Mouse (Mus musculus) T-helper 17 cell (primary cell): ENCODE measurements around the gene Itgb1bp1.

Experiments
- in situ Hi-C, 2 experiments: fragments of 300-600 bp; cut with MboI, MseI; formaldehyde crosslinking; loops; 1 replicate in 1 of 2; 2 replicates in 1 of 2; pipeline ENCODE4 v1.15.1; 2025; ENCODE audit warnings: high pct_unique_total_duplicates in 2 of 2

Itgb1bp1 gene

DNA sequence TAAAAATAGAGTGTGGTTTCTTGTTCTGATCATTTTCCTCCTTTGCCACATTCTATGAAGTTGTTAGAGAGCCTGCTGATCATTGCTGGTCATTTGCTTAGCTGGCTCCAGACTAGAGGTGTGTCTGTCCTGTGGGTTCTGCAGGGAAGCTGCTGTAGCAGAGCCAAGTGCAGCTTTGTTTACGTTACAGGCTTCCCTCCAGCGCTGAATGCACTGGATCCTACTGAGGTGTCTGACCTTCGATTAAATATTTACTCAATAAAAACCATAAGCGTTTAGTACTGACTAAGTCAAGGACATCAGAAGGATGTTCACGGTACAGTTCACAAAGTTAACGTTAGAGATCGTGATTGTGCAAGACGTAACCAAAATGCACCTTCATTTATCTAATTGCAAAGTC, 15.8 kb upstream of the Itgb1bp1 start:
- in situ Hi-C loops = no loop called here

DNA sequence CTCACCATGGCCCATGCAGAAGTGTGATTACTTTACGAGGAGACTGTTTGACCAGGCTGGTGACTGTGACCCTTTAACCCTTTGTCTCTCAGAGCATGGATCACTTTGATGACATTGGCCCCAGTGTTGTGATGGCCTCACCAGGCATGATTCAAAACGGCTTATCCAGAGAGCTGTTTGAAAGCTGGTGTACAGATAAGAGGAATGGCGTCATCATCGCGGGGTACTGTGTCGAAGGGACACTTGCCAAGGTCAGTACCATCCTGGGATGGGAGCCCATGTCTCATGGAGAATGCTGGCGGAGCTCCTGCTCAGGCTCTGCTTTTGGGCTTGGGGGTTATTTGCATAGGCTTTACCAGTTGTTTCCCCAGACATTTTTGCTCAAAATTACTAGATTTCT, 15.2 kb upstream of the Itgb1bp1 start:
- in situ Hi-C loops = no loop called here

DNA sequence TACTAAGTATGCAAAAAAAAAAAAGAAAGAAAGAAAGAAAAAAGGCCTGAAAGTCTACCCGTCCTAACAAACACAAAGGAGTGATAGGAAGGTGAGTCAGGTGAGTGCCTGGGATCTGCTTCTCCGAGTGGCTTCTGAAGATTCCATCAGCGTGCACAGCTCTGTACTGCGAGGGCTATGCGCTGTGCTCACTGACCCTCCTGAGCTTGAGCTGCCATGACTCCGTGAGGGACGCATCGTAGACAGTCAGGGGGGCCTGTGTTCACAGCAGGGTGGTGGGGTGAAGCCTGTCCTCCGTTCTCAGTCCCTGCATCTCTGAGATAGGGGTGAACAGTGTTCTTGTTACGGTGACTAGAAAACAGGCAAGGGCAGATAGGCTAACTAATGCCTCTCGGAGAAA, 12.8 kb upstream of the Itgb1bp1 start:
- in situ Hi-C loops = no loop called here

DNA sequence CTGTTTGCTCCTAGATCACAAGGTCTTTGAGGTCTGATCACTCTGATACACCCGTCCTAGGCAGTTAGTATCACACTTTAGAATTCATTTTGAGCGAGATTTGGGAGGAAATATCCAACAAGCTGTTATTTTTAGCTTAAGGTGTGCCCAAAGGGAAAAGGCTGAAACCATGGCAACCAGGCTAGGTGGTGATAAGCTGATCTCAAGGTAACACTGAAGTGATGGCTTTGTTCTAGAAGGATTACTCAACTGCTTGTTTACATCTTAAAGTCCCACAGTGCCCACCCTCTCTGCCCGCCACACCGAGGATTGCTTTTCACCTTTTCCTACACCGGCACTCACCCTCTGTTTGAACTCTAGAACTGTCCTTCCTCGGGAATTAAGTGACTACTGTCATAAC, 3.6 kb upstream of the Itgb1bp1 start:
- in situ Hi-C loops = loop anchor here in 1 of 2 experiments (5.0 to 10.0 kb wide), 3 partner anchors 68 to 365 kb away; no protein-coding TSS in a partner anchor

DNA sequence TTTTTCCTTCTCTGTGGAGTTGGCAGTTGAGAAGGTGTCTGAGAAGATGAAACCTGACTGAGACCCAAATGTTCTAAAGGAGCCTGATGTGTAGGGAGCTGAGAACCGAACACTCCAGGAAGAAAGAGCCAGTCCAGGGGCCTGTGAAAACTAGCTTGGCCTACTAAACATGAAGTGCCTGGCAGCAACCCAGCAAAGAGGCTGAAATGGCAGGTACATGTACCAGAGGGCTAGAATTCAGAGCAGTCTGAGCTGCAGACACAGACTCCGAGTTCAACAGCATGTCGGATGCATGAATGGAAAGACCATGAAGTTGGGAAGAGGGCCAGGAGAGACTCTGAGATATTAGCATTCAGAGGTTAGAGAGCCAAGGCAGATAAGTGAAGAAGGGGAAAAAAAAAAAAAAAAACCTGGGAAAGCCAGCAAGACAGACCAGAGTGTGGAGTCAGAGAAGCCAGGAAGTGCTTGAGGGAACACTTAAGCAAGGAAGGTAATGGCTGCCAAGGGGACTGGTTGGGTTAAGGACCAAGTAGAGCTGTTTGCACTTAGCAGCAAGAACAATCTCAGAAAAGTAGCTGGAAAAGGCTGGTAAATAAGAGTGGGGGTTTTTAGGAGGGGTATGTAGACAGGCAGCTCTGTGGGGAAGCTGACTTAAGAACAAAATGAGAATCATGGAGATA, 2.8 kb upstream of the Itgb1bp1 start:
- in situ Hi-C loops = loop anchor here in 1 of 2 experiments (10.0 kb wide), 2 partner anchors 326 to 364 kb away; no protein-coding TSS in a partner anchor

DNA sequence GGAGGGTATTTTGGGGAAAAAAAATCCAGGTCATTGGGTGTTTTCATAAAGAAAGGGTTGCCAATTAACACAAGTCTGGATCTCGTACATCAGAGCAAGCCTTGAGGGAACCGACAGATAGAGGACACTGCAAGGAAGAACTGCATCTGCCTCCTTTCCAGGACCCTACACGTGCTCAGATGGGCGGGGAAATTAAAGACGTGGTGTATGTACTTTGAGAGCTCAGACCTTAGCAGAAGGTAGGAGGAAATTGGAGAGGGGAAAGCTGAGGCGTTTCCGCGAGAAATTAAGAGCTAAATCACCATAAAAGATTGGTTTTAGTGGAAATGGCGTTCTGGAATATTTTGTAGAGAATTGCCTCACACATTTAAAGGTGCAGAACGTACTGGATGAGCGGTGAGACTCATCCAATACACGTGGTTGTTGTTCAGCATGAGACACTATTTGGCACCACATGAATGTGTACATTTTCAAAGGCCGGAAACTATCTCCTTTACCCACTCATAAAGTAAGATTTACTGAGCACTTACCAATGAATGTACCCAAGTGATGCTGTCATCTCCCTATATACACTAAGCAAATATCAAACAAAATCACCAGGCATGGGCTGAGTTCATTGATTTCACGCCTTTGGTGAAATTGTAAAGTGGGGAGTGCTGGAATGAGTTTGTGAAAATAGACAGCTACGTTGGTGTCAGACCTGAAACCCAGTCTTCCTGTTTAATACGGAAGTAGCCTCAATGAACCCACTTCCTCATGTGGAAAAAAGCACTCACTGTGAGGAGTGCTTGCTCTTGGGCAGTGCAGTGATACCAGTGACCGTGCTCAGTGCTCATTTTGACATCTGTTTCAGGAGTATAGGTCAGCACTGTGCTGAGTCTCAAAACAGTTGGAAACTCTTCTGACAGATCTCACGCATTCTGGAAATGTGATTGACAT, 897 bp upstream of the Itgb1bp1 start:
- in situ Hi-C loops = loop anchor here in 1 of 2 experiments (10.0 kb wide), 2 partner anchors 328 to 362 kb away; no protein-coding TSS in a partner anchor

DNA sequence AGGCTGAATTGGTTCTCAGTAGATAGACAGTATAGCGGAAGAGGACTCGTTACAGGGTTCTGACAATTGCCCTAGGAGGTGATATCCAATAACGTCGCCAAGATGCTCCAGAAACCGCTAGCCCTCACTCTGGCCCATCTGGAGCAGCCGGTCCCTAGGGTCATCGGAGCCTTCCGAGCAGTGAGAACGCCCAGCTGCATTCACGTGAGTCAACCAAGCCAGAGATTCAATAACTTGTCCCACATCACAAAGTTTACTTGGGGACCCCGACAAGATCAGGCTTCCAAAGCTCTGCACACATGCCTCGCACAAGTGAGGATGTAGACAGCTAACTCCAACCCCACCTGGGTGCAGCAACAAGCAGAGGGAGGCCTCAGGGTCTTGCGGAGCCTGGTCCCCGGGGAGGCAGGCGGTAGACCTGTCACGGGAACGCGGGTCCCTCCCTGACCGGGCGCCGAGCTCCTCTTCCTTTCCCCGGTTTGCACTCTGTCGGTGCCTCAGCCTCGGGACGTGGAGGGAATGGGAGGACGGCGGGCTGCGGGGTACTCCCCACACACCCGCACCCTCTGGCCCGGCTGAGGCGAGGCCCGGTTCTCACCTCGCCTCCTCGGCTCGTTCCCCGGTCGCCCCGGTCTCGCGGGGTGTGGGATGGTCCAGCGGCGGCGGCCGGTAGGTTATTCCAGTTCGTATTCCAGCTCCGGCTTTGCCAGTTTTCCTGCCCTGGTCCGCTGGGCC, 409 bp downstream of the Itgb1bp1 start:
- in situ Hi-C loops = loop anchor here in 1 of 2 experiments (10.0 kb wide), 2 partner anchors 329 to 361 kb away; no protein-coding TSS in a partner anchor

DNA sequence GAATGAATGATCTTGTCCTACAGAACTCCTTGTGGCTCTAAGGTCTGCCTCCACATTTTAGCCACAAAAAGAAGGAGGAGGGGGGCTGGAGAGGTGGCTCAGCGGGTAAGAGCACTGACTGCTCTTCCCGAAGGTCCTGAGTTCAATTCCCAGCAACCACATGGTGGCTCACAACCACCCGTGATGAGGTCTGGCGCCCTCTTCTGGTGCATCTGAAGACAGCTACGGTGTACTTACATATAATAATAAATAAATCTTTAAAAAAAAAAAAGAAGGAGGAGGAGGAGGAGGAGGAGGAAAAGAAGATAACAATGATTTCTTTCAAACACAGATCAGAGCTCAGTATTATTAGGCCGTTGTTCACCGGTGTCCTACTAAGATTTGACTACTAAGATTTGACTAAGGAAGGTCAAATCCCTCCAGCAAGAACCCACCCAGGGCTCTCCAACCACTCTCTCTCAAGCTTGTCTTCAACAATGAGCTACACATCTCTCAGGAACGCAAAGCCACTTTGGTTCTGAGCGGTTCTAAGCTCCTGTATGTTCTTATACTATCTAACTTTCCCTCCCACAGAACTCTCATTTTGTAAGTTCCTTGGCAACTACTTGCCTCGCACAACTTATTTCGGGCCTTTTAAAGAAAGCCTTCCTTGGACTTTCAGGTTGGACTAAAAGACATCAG, 1.2 kb downstream of the Itgb1bp1 start, which contains the start of gene Cpsf3:
Gene Cpsf3, plus strand, starts transcription at position 631 of the 681 bp plus-strand sequence.
- in situ Hi-C loops = loop anchor here in 1 of 2 experiments (10.0 kb wide), 2 partner anchors 330 to 360 kb away; no protein-coding TSS in a partner anchor

DNA sequence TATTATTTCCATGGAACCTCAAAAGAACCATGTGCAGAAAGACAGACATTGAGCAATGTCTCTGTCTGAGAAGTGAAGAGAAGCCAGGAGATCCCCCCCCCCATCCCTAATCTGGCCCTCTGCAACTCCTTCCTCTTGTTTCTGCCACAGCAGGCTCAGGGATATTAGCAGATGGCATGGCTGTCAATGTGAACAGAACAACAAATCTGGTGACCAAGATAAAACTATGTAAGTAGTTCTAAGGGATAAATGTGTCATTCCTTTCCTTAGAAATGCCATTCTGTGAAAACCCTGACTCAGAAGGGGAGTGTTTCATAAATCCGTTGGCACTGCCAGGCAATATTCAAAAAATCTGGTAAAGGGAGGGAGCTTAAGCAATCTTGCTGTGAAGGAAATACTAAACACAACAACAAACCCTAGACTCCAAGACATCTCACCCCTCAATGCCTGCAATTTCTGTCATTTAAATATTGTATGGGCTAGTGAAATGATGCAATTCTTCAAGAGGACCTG, 8.7 kb downstream of the Itgb1bp1 start:
- in situ Hi-C loops = no loop called here

DNA sequence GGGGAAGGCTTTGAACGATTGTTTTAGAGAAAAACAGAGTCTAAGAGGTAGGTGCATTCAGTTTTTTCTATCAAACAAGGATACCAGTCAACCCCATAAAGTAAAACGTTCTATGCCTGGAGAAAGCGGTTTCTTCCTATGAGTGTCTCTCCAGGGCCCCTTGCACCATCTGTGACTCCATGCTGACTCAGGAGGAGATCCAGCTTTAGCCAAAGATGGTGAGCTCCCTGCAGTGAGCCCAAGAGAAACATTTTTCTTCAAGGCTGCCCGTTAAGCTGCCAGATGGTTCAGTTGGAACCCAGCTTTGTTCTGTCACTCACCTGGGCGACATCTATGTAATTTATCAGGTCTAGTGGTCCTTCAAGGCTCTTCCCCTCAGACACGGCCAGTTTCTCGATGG, 11.6 kb downstream of the Itgb1bp1 start:
- in situ Hi-C loops = loop anchor here (25.0 kb wide), 2 partner anchors 187 to 337 kb away; no protein-coding TSS in a partner anchor

DNA sequence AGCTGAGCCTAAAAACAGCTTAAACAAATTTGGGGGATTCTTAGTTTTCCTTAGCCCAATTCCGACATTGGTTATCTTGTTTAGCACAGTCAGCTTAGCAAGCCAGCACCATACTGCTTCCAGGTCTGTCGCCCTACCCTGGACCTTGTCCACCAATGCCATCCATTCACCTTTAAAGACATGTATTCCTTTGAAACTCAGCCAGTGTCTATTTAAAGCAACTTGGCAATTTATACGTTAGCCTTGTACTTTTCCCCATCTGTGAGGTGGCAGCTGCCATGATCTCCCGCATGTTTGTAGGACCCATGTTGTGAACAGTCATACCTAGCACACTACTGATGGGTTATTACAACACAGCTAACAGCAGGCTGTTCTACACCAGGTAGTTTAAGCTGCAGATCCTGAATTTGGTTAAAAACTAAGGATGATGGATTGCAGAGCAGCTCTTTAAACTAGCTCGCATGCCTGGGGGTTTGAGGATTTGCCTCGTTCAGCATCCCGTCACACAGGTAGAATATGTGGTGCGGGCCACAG, 17.9 kb downstream of the Itgb1bp1 start:
- in situ Hi-C loops = loop anchor here (10.0 to 25.0 kb wide), 3 partner anchors 181 to 331 kb away; no protein-coding TSS in a partner anchor

DNA sequence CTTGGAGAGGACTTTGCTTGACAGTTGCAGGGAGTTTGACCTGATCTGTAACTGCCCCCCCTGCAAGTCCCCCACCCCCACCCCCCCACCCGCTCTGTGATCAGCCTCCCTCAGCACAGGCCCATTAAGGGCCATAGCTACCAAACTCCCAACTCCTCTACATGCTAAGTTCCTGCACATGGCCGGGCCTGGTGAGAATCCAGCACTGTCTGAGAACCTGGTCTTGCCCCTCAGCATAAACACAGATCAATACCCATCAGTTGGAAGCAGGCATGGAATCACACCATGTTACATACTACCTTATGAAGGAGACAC, 19.3 kb downstream of the Itgb1bp1 start:
- in situ Hi-C loops = loop anchor here (10.0 to 25.0 kb wide), 3 partner anchors 179 to 329 kb away; no protein-coding TSS in a partner anchor

DNA sequence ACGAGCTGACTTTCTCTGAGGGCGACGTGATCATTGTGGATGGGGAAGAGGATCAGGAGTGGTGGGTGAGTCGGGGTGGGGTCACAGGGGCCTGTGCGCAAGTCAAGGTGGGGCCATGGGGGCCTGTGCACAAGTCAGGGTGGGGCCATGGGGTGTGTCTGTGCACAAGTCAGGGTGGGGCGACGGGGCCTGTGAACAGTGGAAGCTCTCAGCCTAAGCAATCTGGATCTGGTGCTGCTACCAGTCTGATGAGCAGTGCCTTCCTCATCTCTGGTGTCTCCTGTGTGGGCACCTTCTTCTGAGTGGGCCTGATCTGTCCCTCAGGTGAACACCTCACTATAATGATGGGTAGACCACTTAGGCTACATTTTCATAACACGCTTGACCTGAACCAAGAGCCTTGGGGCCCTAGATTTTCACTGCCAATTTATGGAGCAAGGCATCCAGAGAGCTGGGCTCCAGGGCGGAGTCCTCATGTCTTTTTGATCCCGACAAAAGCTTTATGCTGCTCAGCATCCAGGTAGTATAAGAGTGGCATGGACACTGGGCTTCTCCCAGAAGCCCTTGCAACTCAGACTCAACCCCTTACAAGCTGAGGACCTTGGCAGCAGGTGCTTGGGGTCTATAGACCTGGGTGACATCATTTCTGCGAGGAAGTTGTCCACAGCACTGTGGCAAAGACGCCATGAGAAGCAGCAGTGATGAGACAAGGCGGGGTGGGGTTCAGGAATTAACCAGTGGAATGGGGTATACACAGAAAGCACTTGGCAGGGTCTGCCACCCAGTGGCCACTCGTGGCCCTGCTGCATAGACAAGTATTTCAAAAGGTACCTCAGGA, 19.9 kb downstream of the Itgb1bp1 start:
- in situ Hi-C loops = loop anchor here (10.0 to 25.0 kb wide), 3 partner anchors 179 to 329 kb away; no protein-coding TSS in a partner anchor

DNA sequence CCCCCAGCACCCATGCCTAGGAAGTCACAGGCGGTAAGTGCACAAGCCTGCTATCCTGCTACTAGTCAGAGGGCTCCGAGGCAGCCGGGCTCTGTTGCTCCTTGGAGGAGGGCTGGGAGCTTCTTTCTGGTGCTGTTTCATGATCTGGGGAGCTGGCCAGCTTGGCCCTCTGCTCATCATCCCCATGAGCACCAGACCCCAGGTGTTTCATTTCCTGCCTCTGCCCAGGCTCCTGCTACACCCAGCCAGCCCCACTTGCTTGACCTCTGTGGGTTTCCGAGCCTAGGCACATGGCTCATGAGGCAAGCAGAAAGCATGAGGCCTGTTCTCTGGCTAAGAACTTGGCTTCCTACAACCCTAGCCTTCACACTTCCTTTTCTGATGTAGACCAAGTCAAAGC, 20.6 kb downstream of the Itgb1bp1 start:
- in situ Hi-C loops = loop anchor here (10.0 to 25.0 kb wide), 3 partner anchors 178 to 328 kb away; no protein-coding TSS in a partner anchor

DNA sequence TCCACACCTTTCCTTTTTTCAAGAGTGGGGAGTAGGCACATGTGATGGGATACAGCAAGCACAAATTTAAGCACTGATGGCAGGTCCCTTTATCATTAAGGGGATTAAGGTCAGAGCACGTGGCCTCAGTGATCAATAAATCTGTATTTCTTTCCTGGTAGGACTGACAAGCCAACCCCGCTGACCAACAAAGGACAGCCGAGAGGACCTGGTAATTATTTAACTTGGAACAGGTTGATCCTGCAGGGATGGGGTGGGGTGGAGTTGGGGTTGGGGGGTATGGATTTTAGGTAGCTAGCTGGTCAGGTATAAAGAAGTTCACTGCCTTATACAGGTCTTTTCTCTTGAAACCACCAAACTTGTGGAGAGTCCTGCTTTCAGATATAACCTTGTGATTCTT, 21.1 kb downstream of the Itgb1bp1 start:
- in situ Hi-C loops = loop anchor here (10.0 to 25.0 kb wide), 3 partner anchors 178 to 328 kb away; no protein-coding TSS in a partner anchor

DNA sequence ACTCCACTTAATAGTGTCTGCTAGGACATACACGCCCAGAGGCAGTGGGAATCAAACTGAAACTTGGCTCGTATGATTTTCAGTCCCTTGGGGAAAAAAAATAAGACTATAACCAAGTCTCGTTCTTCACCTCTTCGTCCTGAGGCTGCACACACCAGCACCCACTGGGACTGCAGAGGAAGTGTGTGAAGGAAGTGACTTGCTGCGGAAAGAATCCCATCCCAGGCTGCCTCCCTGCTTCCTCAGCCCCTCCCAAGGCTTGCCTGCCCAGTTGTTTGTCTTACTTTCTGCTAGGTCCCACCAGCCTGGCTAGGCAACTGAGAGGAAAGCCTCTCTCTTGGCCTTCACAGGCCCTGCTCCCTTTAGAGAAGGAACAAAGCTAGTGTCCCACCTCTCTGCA, 21.8 kb downstream of the Itgb1bp1 start:
- in situ Hi-C loops = loop anchor here (10.0 to 25.0 kb wide), 3 partner anchors 177 to 327 kb away; no protein-coding TSS in a partner anchor

DNA sequence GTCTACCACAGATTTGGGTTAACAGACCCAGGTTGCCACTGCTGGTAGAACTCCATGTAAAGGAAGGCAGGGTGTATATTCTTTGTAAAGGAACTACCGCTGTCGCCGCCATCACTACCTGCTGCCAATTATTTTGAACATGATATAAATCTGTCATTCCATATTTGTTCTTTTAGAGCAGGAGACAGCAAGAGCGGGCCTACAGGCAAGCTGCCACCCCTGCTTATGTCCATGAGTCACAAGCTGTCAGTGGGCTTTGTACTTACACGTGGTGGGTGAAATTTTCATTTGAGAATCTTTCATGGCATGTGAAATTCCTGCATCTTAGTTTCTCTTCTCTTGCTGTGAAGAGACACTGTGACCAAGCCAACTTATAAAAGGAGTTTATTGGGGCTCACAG, 22.8 kb downstream of the Itgb1bp1 start:
- in situ Hi-C loops = loop anchor here (10.0 to 25.0 kb wide), 3 partner anchors 176 to 326 kb away; no protein-coding TSS in a partner anchor

DNA sequence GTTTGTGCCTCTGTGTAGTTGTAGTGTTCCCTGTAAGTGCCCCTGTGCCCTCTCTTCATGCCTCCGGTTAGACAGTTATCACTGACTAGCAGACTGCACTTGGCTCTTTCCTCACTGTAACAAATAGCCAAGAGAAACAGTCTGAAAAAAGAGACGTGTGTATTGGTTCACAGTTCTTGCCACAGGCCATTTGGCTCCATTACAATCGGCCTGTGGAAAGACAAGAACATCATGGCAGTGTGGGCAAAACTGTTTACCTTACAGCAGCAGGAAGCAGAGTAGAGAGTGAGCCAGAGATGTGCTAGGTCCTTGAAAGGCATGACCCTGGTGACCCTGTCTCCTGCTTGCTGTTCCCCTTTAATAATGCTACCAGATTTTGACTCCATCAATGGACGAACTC, 24.6 kb downstream of the Itgb1bp1 start:
- in situ Hi-C loops = loop anchor here (10.0 to 25.0 kb wide), 3 partner anchors 174 to 324 kb away; no protein-coding TSS in a partner anchor
